Mouse (Mus musculus) forebrain, postnatal 0 days (tissue): ENCODE data around the gene Ifit2. TPM values are rescaled to one million over a fixed set of nuclear protein-coding genes. Genes with fewer than 3 reads are reported as not detected.
A peak's percentile ranks its signal among the peaks of the same experiment; 100 is the strongest.

Experiments used
- ATAC-seq: fragments of 200-750 bp; cut with Nextera tagmentation; 2 replicates; pipeline ENCODE4 v1.8.0; 2017; ENCODE audit warnings: mild to moderate bottlenecking, moderate library complexity
- DNase-seq: peaks from one replicate; pipeline ENCODE4 v3.0.0-alpha.2; 2015
- H3K27ac ChIP-seq: fragments of 300-500 bp; sonication (generic); 2 replicates; pipeline ENCODE4 v1.5.1; 2014; ENCODE audit warnings: low read depth, mild to moderate bottlenecking, antibody characterized with exemption, low read length, moderate library complexity, mixed read lengths
- H3K27me3 ChIP-seq: fragments of 300-500 bp; sonication (generic); 2 replicates; pipeline ENCODE4 v1.6.1; 2014; ENCODE audit warnings: mild to moderate bottlenecking, low read length, mixed read lengths; ENCODE audit not compliant: insufficient read depth
- H3K36me3 ChIP-seq: fragments of 300-500 bp; sonication (generic); 2 replicates; pipeline ENCODE4 v1.6.1; 2014; ENCODE audit warnings: mild to moderate bottlenecking, moderate library complexity; ENCODE audit not compliant: insufficient read depth
- H3K4me1 ChIP-seq: fragments of 300-500 bp; sonication (generic); 2 replicates; pipeline ENCODE4 v1.6.1; 2014; ENCODE audit warnings: antibody characterized with exemption; ENCODE audit not compliant: insufficient read depth
- H3K4me2 ChIP-seq: fragments of 300-500 bp; sonication (generic); 2 replicates; pipeline ENCODE4 v1.6.1; 2014; ENCODE audit warnings: low read depth, mild to moderate bottlenecking, moderate library complexity
- H3K4me3 ChIP-seq: fragments of 300-500 bp; sonication (generic); 2 replicates; pipeline ENCODE4 v1.5.1; 2014; ENCODE audit warnings: low read depth, low read length, mixed read lengths
- H3K9ac ChIP-seq: fragments of 300-500 bp; sonication (generic); 2 replicates; pipeline ENCODE4 v1.6.1; 2014; ENCODE audit warnings: mild to moderate bottlenecking
- H3K9me3 ChIP-seq: fragments of 300-500 bp; sonication (generic); 2 replicates; pipeline ENCODE4 v1.6.1; 2016; ENCODE audit warnings: low read length
- CTCF ChIP-seq: sonication (generic); IDR thresholded peaks from 2 replicates; pipeline ENCODE4 v1.5.1; 2016; ENCODE audit warnings: antibody characterized with exemption, control low read depth, low read depth
- WGBS: fragments of 180-500 bp; shearing (Covaris S2); extraction: QIAGEN DNeasy Blood & Tissue Kit; methylation state at CpG from one replicate; pipeline ENCODE4 v1.1.7; 2014; 5-methylcytosine and 5-hydroxymethylcytosine counted together
- polyA plus RNA-seq: library from polyadenylated mRNA; unstranded; fragments of >200 nt; fragmentation: Nextera tagmentation; extraction: Ambion mirVana; gene quantifications from 2 replicates; pipeline ENCODE4 v1.2.1, GENCODE M21; 2015
- total RNA-seq: library from RNA; depleted of rRNA; stranded (reverse); fragments of >200 nt; gene quantifications from 2 replicates; pipeline ENCODE4 v1.2.3, GENCODE M21; 2014

Ifit2 gene
- total and polyA plus RNA-seq, 2 experiments from 2014 or later: 8.0 to 11.1 TPM

DNA sequence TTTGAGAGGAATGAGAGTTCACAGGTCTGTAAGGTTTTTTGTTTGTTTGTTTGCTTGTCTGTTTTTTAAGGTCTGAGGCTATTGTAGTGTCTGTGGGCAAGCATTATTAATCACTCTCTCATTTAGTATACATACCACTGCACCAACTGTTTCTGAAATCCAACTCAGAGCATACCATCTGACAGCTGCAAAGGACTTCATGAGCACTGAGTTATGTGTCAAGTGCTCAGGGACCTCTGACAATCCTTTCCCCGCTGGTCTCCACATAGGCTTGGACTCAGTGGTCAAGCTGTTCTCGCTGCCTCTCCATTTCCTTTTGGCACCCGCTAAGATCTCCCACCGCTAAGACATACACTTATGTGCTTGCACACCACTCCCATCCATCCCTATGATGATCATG, 4.3 kb upstream of the Ifit2 start:
- ATAC-seq (no peak), DNase-seq (no peak)
- H3K36me3 ChIP-seq: no peaks in the 10 kb centered on the region
- H3K27ac ChIP-seq: no peak overlapping the region
- H3K4me2 ChIP-seq: no peak overlapping the region
- 91% methylated on average over 4 of the region's 4 CpGs for WGBS
- H3K27me3 ChIP-seq: no peaks in the 10 kb centered on the region; the same call in 1 of the 2 replicates
- no peak for TF ChIP-seq CTCF
- H3K4me3 ChIP-seq: no peak overlapping the region
- H3K9ac ChIP-seq: no peak overlapping the region
- no peaks in the 10 kb centered on the region for H3K4me1 ChIP-seq
- no peaks in the 10 kb centered on the region for H3K9me3 ChIP-seq

GRCm38 (mm10) chr19:34547976-34548375, 2.5 kb upstream of the Ifit2 start:
- TF ChIP-seq CTCF: peak; percentile 76
- peak; percentile 77 for DNase-seq
- Histone ChIP-seq H3K27me3 (no peaks in the 10 kb centered on the region; the same call in 1 of the 2 replicates), H3K9ac (no peak overlapping the region), H3K9me3 (no peaks in the 10 kb centered on the region), H3K36me3 (no peaks in the 10 kb centered on the region), H3K4me2 (no peak overlapping the region), H3K4me1 (no peaks in the 10 kb centered on the region), H3K4me3 (no peak overlapping the region), H3K27ac (no peak overlapping the region)
- no peak for ATAC-seq
- 30% methylated on average over 7 of the region's 7 CpGs for WGBS

DNA sequence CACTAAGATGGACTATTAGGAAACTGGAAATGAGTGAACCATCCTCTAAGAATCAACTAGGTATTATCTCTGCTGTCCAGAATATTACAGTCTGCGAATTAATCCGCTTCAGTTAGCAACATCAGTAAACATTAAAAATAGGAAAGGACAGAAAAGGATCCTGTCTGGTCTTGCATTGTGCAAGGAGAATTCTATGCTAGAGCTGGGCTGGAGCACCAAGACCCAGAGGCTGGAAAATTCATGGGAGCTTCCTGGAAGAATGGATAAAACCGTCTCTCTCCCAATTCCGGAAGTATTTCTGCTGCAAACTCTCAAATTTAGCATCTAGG, 325 bp upstream of the Ifit2 start:
- Histone ChIP-seq H3K27ac (peak overlapping the region; percentile 36), H3K27me3 (no peaks in the 10 kb centered on the region; the same call in 1 of the 2 replicates), H3K4me3 (peak overlapping the region; percentile 64), H3K36me3 (no peaks in the 10 kb centered on the region), H3K9ac (peak overlapping the region; percentile 58), H3K9me3 (no peaks in the 10 kb centered on the region), H3K4me1 (no peaks in the 10 kb centered on the region), H3K4me2 (peak overlapping the region; percentile 64)
- no peak for ATAC-seq
- no peak for DNase-seq
- 29% methylated on average over 4 of the region's 4 CpGs for WGBS
- no peak for TF ChIP-seq CTCF

GRCm38 (mm10) chr19:34551981-34552380, 1.5 kb downstream of the Ifit2 start:
- ATAC-seq: no peak
- peak overlapping the region; percentile 16 for H3K4me2 ChIP-seq
- no peak overlapping the region for H3K27ac ChIP-seq
- H3K9me3 ChIP-seq: no peaks in the 10 kb centered on the region
- no peak for DNase-seq
- no peaks in the 10 kb centered on the region; the same call in 1 of the 2 replicates for H3K27me3 ChIP-seq
- H3K36me3 ChIP-seq: no peaks in the 10 kb centered on the region
- WGBS: 65% methylated on average over 5 of the region's 5 CpGs
- H3K4me3 ChIP-seq: peak overlapping the region; percentile 2; the same call in 1 of the 2 replicates
- no peak overlapping the region; the same call in 1 of the 2 replicates for H3K9ac ChIP-seq
- no peaks in the 10 kb centered on the region for H3K4me1 ChIP-seq
- no peak for TF ChIP-seq CTCF

DNA sequence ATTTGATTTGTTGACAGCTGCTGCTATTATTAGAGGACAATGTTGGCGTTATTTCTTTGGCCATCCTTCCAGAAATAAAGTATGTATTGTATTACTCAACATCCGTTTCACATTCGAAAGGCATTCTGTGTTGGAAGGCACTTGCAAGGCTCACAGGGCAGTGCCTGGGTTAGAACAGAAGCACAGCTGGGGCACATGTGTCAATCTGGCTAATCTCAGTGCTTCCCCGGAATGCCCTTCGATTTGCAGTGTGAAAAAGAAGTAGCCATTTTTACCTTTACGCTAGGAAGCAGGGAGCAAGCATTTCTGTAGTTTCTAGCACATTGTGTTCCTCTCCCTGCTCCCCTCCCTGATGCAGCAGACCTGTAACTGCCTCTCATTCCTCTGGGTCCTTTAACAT, 2.5 kb downstream of the Ifit2 start:
- Histone ChIP-seq H3K9me3 (no peaks in the 10 kb centered on the region), H3K4me1 (no peaks in the 10 kb centered on the region), H3K4me2 (peak overlapping the region; percentile 16), H3K9ac (peak overlapping the region; percentile 4; the same call in 1 of the 2 replicates), H3K27me3 (no peaks in the 10 kb centered on the region; the same call in 1 of the 2 replicates), H3K27ac (0 out of 2 replicates have a peak overlapping the region, but pooled peaks have one; percentile 17), H3K4me3 (no peak overlapping the region), H3K36me3 (no peaks in the 10 kb centered on the region)
- DNase-seq (no peak), ATAC-seq (no peak)
- 49% methylated on average over 6 of the region's 6 CpGs for WGBS
- TF ChIP-seq CTCF: no peak

DNA sequence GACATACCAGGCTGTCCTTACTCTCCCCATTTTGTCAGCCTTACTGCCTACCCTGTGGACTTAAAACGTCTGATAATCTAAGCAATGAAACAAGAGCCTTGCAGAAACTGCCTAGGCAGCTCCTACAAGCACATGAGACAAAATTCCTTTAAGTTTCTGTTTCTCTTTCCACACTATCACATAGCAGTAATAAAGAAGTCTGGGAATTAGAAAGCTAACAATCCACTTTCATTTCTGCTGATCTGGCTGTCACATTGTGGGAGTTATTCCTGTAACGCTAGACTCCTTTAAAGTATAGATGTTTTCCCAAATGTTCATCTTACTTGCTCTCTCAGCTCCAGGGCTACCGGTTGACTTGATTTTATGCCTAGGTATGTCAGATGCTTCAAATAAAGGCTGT, 3.0 kb downstream of the Ifit2 start:
- no peak for TF ChIP-seq CTCF
- Histone ChIP-seq H3K4me3 (no peak overlapping the region), H3K9me3 (no peaks in the 10 kb centered on the region), H3K9ac (peak overlapping the region; percentile 4; the same call in 1 of the 2 replicates), H3K36me3 (no peaks in the 10 kb centered on the region), H3K27me3 (no peaks in the 10 kb centered on the region; the same call in 1 of the 2 replicates), H3K27ac (0 out of 2 replicates have a peak overlapping the region, but pooled peaks have one; percentile 17), H3K4me2 (no peak overlapping the region), H3K4me1 (no peaks in the 10 kb centered on the region)
- DNase-seq: no peak
- no peak for ATAC-seq
- WGBS: 65% methylated on average over 3 of the region's 3 CpGs

DNA sequence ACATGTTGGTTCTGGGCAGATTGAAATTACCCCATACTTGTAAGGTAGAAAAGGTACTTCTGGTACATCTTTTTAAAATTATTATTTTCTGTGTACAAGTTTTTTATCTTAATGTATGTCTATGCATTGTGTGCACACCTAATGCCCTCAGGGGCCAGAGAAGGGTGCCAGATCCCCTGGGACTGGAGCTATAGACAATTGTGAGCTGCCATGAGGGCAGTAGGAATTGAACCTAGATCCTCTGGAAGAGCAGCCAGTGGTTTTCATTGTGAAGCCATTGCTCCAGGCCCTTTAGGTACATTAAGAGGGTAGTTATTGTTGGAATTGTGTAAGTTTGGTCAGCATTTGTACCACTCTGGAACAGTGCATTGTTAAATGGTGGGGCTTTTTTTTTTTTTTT, 3.6 kb downstream of the Ifit2 start:
- no peak overlapping the region for H3K27ac ChIP-seq
- H3K4me2 ChIP-seq: no peak overlapping the region
- TF ChIP-seq CTCF: no peak
- H3K27me3 ChIP-seq: no peaks in the 10 kb centered on the region; the same call in 1 of the 2 replicates
- no peak for DNase-seq
- H3K4me3 ChIP-seq: no peak overlapping the region
- no peaks in the 10 kb centered on the region for H3K4me1 ChIP-seq
- no peak for ATAC-seq
- H3K36me3 ChIP-seq: no peaks in the 10 kb centered on the region
- no peaks in the 10 kb centered on the region for H3K9me3 ChIP-seq
- H3K9ac ChIP-seq: no peak overlapping the region
